ENCODE assay signal across 10 mouse cellular contexts in the genomic region with DNA sequence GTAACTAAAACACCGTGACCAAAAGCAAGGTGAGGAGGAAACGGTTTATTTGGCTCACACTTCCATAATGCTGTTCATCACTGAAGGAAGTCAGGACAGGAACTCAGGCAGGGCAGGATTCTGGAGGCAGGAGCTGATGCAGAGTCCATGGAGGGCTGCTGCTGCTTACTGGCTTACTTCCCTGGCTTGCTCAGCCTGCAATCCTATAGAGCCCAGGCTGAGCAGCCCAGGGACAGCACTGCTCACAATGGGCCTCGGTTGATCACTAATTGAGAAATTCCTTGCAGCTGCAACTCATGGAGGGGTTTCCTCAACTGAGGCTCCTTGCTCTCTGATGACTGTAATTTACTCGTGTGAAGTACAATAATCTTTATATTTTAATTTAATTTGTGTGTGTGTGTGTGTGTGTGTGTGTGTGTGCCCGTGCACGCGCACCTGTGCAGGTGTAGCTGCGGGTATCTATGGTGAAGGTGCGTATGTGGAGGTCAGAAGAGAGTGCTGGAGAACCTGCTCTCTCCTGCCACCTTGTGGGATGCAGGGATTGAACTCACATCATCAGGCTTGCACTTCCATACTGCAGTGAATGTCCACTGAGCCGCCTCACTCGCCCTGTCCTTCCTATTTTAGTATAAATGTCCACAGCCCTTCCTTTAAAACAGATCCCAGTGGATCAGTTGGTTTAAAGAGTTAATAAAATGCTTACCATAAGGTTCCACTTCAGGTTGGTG.
A peak's percentile ranks its signal among the peaks of the same experiment; 100 is the strongest.
DNase-seq lines count a peak whose midpoint lies in the region; ATAC-seq lines count a peak whose summit lies in the region.
"Had no signal": no experiment of that assay in that cellular context is flagged by ENCODE, and none has a peak within 500 bp of the region (broad histone marks: within the 10 kb centered on the region; RNA-seq: fewer than 3 reads in every experiment).

No protein-coding gene starts in this region.

- no peaks in the 10 kb centered on the region for H3K9me3 ChIP-seq in hindbrain, embryonic 10.5 days
- no peaks in the 10 kb centered on the region for H3K9me3 ChIP-seq in midbrain, embryonic 14.5 days (ENCODE audit: control insufficient read depth, low read length)
- H3K9me3 ChIP-seq: G1E; neural tube, embryonic 12.5 days had no signal

- H3K27me3 ChIP-seq in hindbrain, embryonic 10.5 days (ENCODE audit: insufficient read depth, poor library complexity, severe bottlenecking) = no peaks in the 10 kb centered on the region
- H3K27me3 ChIP-seq in midbrain, embryonic 14.5 days (ENCODE audit: control insufficient read depth, insufficient read depth, low read length) = no peaks in the 10 kb centered on the region
- H3K27me3 ChIP-seq: neural tube, embryonic 12.5 days had no signal

- peaks cover 22% of the 10 kb centered on the region for H3K4me1 ChIP-seq in hindbrain, embryonic 10.5 days (replicated peaks)
- no peaks in the 10 kb centered on the region for H3K4me1 ChIP-seq in midbrain, embryonic 14.5 days (ENCODE audit: control insufficient read depth, insufficient read depth, low read length)

- no peak overlapping the region for H3K4me2 ChIP-seq in midbrain, embryonic 14.5 days (ENCODE audit: low read length)
- H3K4me2 ChIP-seq: neural tube, embryonic 12.5 days had no signal

- no peaks in the 10 kb centered on the region for H3K36me3 ChIP-seq in hindbrain, embryonic 10.5 days
- H3K36me3 ChIP-seq in midbrain, embryonic 14.5 days (ENCODE audit: control insufficient read depth, insufficient read depth, low read length) = no peaks in the 10 kb centered on the region
- H3K36me3 ChIP-seq: G1E; neural tube, embryonic 12.5 days had no signal

- peak; percentile 48; the same call in 1 of the 2 replicates for ATAC-seq in midbrain, embryonic 14.5 days (ENCODE audit: low FRiP score, low TSS enrichment)

- no peak overlapping the region for H3K9ac ChIP-seq in midbrain, embryonic 14.5 days (replicated peaks; ENCODE audit: low read length)
- H3K9ac ChIP-seq: neural tube, embryonic 12.5 days had no signal

- H3K27ac ChIP-seq in hindbrain, embryonic 10.5 days = no peak overlapping the region
- H3K27ac ChIP-seq in midbrain, embryonic 14.5 days (replicated peaks; ENCODE audit: low read depth, low read length) = no peak overlapping the region
- H3K27ac ChIP-seq: neural tube, embryonic 12.5 days had no signal

- DNase-seq in heart, adult 11 months = peak; percentile 74
- no peak for DNase-seq in heart, adult 8-10 months (ENCODE audit: low spot score)
- DNase-seq in 3T3-L1 (ENCODE audit: low read depth, low spot score) = peak; percentile 33
- DNase-seq in cerebellum, adult 8-10 months = peak; percentile 65
- DNase-seq in hindbrain, embryonic 10.5 days (ENCODE audit: low spot score) = peak; percentile 46
- peak; percentile 71 for DNase-seq in midbrain, embryonic 14.5 days
- DNase-seq in spleen, postnatal 14 days (ENCODE audit: low spot score in 2 of 2) = no peak
- no peak for DNase-seq in gastrocnemius, postnatal 4 days (ENCODE audit: low spot score in 2 of 2)

- no peak overlapping the region for H3K4me3 ChIP-seq in hindbrain, embryonic 10.5 days
- H3K4me3 ChIP-seq in midbrain, embryonic 14.5 days (replicated peaks; ENCODE audit: low read depth, low read length) = no peak overlapping the region
- H3K4me3 ChIP-seq: neural tube, embryonic 12.5 days had no signal

- 50% methylated on average over 11 of the region's 11 CpGs for WGBS in hindbrain, embryonic 10.5 days
- WGBS in midbrain, embryonic 14.5 days = 35% methylated on average over 11 of the region's 11 CpGs

Comparison
In these comparisons a context has a peak if more than half of its experiments do, and no peak if none do; other contexts are left out.
1. DNase-seq: peak in heart, adult 11 months (single experiment), 3T3-L1 (single experiment), cerebellum, adult 8-10 months (single experiment), hindbrain, embryonic 10.5 days (single experiment) and midbrain, embryonic 14.5 days (single experiment); none in heart, adult 8-10 months (single experiment), spleen, postnatal 14 days (0 of 2) and gastrocnemius, postnatal 4 days (0 of 2).